Mouse (Mus musculus): ENCODE measurements around the gene Noxo1. TPM values are rescaled to one million over a fixed set of nuclear protein-coding genes. Genes with fewer than 3 reads are reported as not detected.

Gene Noxo1
- total and polyA plus RNA-seq, 2 experiments from 2014 or later = 0.56 to 2.2 TPM

DNA sequence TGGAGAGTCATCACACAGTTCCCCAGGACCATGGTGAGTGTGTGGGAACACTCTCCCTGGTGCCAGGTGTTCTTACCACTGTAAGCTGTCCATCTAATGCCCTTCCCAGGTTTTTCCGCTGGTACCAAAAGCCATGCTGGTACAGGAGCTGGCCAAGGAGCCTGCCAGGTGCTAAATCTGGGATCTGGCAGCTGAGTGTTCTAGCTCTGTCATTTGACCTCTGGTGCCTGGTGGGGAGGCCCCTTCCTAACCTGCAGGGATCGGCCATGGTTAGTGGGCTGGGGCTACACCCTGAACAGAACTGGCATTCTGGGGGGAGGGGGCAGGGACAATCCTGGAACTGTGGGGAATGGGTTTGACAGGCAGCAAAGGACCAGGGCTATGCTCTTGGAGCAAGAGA lies 31.6 kb downstream of the Noxo1 start, which contains the start of gene Rpl3l:
Rpl3l (plus strand) TSS at position 203 of the 400 bp plus-strand sequence.
- H3K4me3 ChIP-seq (ENCODE audit: low read depth, low read length) = no peak within 1 kb of the TSS
- DNase-seq (ENCODE audit: low spot score) = no peak
- no peak within 1 kb of the TSS for H3K9ac ChIP-seq (replicated peaks; ENCODE audit: low read depth, low read length)
- 54% methylated on average over 2 of the region's 2 CpGs for WGBS
- H3K4me1 ChIP-seq (ENCODE audit: control insufficient read depth, insufficient read depth) = peaks cover 23% of the 10 kb centered on the region
- ATAC-seq (ENCODE audit: insufficient read depth, low read depth) = no peak
- no peaks in the 10 kb centered on the region for H3K9me3 ChIP-seq (replicated peaks; ENCODE audit: control insufficient read depth, low read length)
- H3K4me2 ChIP-seq (ENCODE audit: low read depth, low read length) = no peak within 1 kb of the TSS
- H3K36me3 ChIP-seq (replicated peaks; ENCODE audit: control insufficient read depth, insufficient read depth, low read length) = peaks cover under 1% of the 10 kb centered on the region; the same call in 1 of the 2 replicates
- no peaks in the 10 kb centered on the region for H3K27me3 ChIP-seq (ENCODE audit: control insufficient read depth, insufficient read depth, low read length)
- no peak within 1 kb of the TSS for H3K27ac ChIP-seq (ENCODE audit: low read depth)
- TF ChIP-seq CTCF (IDR thresholded peaks at IDR 0.05; ENCODE audit: low read depth) = no peak
- TF ChIP-seq EP300 (IDR thresholded peaks at IDR 0.05; ENCODE audit: low read depth) = no peak

DNA sequence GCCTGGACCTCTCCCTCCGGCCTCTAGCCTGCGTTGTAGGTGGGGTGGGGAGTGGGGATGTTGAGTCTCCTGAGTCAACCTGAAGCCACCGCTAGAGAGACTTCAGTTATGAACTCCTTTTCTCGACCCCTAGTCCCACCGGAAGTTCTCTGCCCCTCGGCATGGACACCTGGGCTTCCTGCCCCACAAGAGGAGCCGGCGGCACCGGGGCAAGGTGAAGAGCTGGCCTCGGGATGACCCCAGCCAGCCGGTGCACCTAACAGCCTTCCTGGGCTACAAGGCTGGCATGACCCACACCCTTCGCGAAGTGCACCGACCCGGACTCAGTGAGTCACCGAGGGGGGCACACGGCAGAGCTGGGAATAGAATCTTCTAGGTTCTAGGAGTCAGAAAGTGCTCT lies 32.1 kb downstream of the Noxo1 start:
- H3K4me2 ChIP-seq (ENCODE audit: low read depth, low read length) = no peak overlapping the region
- TF ChIP-seq CTCF (IDR thresholded peaks at IDR 0.05; ENCODE audit: low read depth) (no peak), EP300 (IDR thresholded peaks at IDR 0.05; ENCODE audit: low read depth) (no peak)
- DNase-seq (ENCODE audit: low spot score) (no peak), ATAC-seq (ENCODE audit: insufficient read depth, low read depth) (no peak)
- no peaks in the 10 kb centered on the region for H3K27me3 ChIP-seq (ENCODE audit: control insufficient read depth, insufficient read depth, low read length)
- 63% methylated on average over 17 of the region's 17 CpGs for WGBS
- H3K9me3 ChIP-seq (replicated peaks; ENCODE audit: control insufficient read depth, low read length) = no peaks in the 10 kb centered on the region
- peaks cover 24% of the 10 kb centered on the region for H3K4me1 ChIP-seq (ENCODE audit: control insufficient read depth, insufficient read depth)
- no peaks in the 10 kb centered on the region for H3K36me3 ChIP-seq (replicated peaks; ENCODE audit: control insufficient read depth, insufficient read depth, low read length)
- H3K9ac ChIP-seq (replicated peaks; ENCODE audit: low read depth, low read length) = no peak overlapping the region
- H3K4me3 ChIP-seq (ENCODE audit: low read depth, low read length) = no peak overlapping the region
- no peak overlapping the region for H3K27ac ChIP-seq (ENCODE audit: low read depth)

DNA sequence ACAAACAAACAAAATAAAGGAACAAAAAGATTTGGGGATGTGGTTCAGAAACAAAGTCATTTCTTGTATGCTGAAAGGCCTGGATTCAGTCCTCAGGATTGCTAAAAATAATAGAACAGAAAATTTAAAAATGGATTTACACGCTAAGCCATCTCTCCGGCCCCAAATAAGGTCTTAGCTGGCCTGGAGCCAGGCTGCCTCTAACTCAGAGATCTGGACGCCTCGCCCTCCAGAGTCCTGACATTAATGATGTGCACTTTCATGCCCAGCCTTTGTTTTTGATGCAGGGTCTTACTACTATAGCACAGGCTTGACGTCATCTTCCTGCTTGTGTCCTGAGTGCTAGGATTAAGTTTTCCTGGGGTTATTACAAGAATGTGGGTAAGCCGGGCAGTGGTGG lies 33.0 kb downstream of the Noxo1 start:
- Histone ChIP-seq H3K27me3 (ENCODE audit: control insufficient read depth, insufficient read depth, low read length) (no peaks in the 10 kb centered on the region), H3K36me3 (replicated peaks; ENCODE audit: control insufficient read depth, insufficient read depth, low read length) (no peaks in the 10 kb centered on the region), H3K4me3 (ENCODE audit: low read depth, low read length) (no peak overlapping the region), H3K9me3 (replicated peaks; ENCODE audit: control insufficient read depth, low read length) (no peaks in the 10 kb centered on the region), H3K4me1 (ENCODE audit: control insufficient read depth, insufficient read depth) (peaks cover 26% of the 10 kb centered on the region), H3K9ac (replicated peaks; ENCODE audit: low read depth, low read length) (no peak overlapping the region), H3K4me2 (ENCODE audit: low read depth, low read length) (no peak overlapping the region), H3K27ac (ENCODE audit: low read depth) (no peak overlapping the region)
- WGBS = 35% methylated on average over 6 of the region's 6 CpGs
- no peak for TF ChIP-seq EP300 (IDR thresholded peaks at IDR 0.05; ENCODE audit: low read depth)
- TF ChIP-seq CTCF (IDR thresholded peaks at IDR 0.05; ENCODE audit: low read depth) = no peak
- ATAC-seq (ENCODE audit: insufficient read depth, low read depth) (no peak), DNase-seq (ENCODE audit: low spot score) (peak; percentile 52)

- peaks cover 29% of the 10 kb centered on the region for H3K4me1 ChIP-seq (ENCODE audit: control insufficient read depth, insufficient read depth)
- ATAC-seq (ENCODE audit: insufficient read depth, low read depth) (no peak), DNase-seq (ENCODE audit: low spot score) (no peak)
- no peak overlapping the region for H3K4me3 ChIP-seq (ENCODE audit: low read depth, low read length)
- no peaks in the 10 kb centered on the region for H3K36me3 ChIP-seq (replicated peaks; ENCODE audit: control insufficient read depth, insufficient read depth, low read length)
- H3K27ac ChIP-seq (ENCODE audit: low read depth) = no peak overlapping the region
- H3K4me2 ChIP-seq (ENCODE audit: low read depth, low read length) = no peak overlapping the region
- no peak overlapping the region for H3K9ac ChIP-seq (replicated peaks; ENCODE audit: low read depth, low read length)
- TF ChIP-seq CTCF (IDR thresholded peaks at IDR 0.05; ENCODE audit: low read depth) (no peak), EP300 (IDR thresholded peaks at IDR 0.05; ENCODE audit: low read depth) (no peak)
- H3K9me3 ChIP-seq (replicated peaks; ENCODE audit: control insufficient read depth, low read length) = no peaks in the 10 kb centered on the region
- WGBS = 86% methylated on average over 14 of the region's 14 CpGs
- no peaks in the 10 kb centered on the region for H3K27me3 ChIP-seq (ENCODE audit: control insufficient read depth, insufficient read depth, low read length)
Measured at GRCm38 (mm10) chr17:24730787-24731186, 34.8 kb downstream of the Noxo1 start.

GRCm38 (mm10) chr17:24732233-24732935 lies 36.4 kb downstream of the Noxo1 start:
- H3K9ac ChIP-seq (replicated peaks; ENCODE audit: low read depth, low read length) = peak overlapping the region; percentile 43; the same call in 1 of the 2 replicates
- no peak for TF ChIP-seq EP300 (IDR thresholded peaks at IDR 0.05; ENCODE audit: low read depth)
- TF ChIP-seq CTCF (IDR thresholded peaks at IDR 0.05; ENCODE audit: low read depth) = no peak
- H3K27me3 ChIP-seq (ENCODE audit: control insufficient read depth, insufficient read depth, low read length) = no peaks in the 10 kb centered on the region
- peak overlapping the region; percentile 97 for H3K27ac ChIP-seq (ENCODE audit: low read depth)
- DNase-seq (ENCODE audit: low spot score) (peak; percentile 75), ATAC-seq (ENCODE audit: insufficient read depth, low read depth) (peak; percentile 47)
- no peaks in the 10 kb centered on the region for H3K36me3 ChIP-seq (replicated peaks; ENCODE audit: control insufficient read depth, insufficient read depth, low read length)
- 46% methylated on average over 12 of the region's 12 CpGs for WGBS
- H3K4me1 ChIP-seq (ENCODE audit: control insufficient read depth, insufficient read depth) = peaks cover 39% of the 10 kb centered on the region
- no peak overlapping the region for H3K4me3 ChIP-seq (ENCODE audit: low read depth, low read length)
- H3K9me3 ChIP-seq (replicated peaks; ENCODE audit: control insufficient read depth, low read length) = no peaks in the 10 kb centered on the region
- peak overlapping the region; percentile 13; the same call in 1 of the 2 replicates for H3K4me2 ChIP-seq (ENCODE audit: low read depth, low read length)
